Mouse (Mus musculus) lung, postnatal 0 days (tissue): ENCODE measurements around the gene Trp73. TPM values are rescaled to one million over a fixed set of nuclear protein-coding genes. Genes with fewer than 3 reads are reported as not detected.

Experiments
- ATAC-seq: fragments of 200-750 bp; cut with Nextera tagmentation; 2 replicates; pipeline ENCODE4 v1.8.0; 2017; ENCODE audit warnings: moderate library complexity
- DNase-seq: peaks from one replicate; pipeline ENCODE4 v3.0.0-alpha.2; 2016; ENCODE audit warnings: low spot score
- H3K27ac ChIP-seq: fragments of 300-500 bp; sonication (generic); 2 replicates; pipeline ENCODE4 v1.5.1; 2014; ENCODE audit warnings: antibody characterized with exemption, mild to moderate bottlenecking, low read length, mixed read lengths
- H3K27me3 ChIP-seq: fragments of 300-500 bp; sonication (generic); replicated peaks from 2 replicates; pipeline ENCODE4 v1.6.1; 2014; ENCODE audit warnings: low read length, mixed read lengths; ENCODE audit not compliant: insufficient read depth
- H3K36me3 ChIP-seq: fragments of 300-500 bp; sonication (generic); 2 replicates; pipeline ENCODE4 v1.6.1; 2014; ENCODE audit warnings: low read length, mixed read lengths; ENCODE audit not compliant: insufficient read depth
- H3K4me1 ChIP-seq: fragments of 300-500 bp; sonication (generic); 2 replicates; pipeline ENCODE4 v1.6.1; 2014; ENCODE audit warnings: antibody characterized with exemption, low read depth, low read length, mixed read lengths; ENCODE audit not compliant: insufficient read depth
- H3K4me2 ChIP-seq: fragments of 300-500 bp; sonication (generic); replicated peaks from 2 replicates; pipeline ENCODE4 v1.6.1; 2014; ENCODE audit warnings: low read depth, mild to moderate bottlenecking, low read length, moderate library complexity, mixed read lengths
- H3K4me3 ChIP-seq: fragments of 300-500 bp; sonication (generic); 2 replicates; pipeline ENCODE4 v1.5.1; 2014; ENCODE audit warnings: low read depth, low read length
- H3K9ac ChIP-seq: fragments of 300-500 bp; sonication (generic); replicated peaks from 2 replicates; pipeline ENCODE4 v1.6.1; 2014; ENCODE audit warnings: low read depth, mild to moderate bottlenecking
- H3K9me3 ChIP-seq: fragments of 300-500 bp; sonication (generic); 2 replicates; pipeline ENCODE4 v1.6.1; 2016; ENCODE audit warnings: low read length, mixed read lengths
- CTCF ChIP-seq: IDR thresholded peaks from 2 replicates; pipeline ENCODE4 v1.5.1; 2016; ENCODE audit warnings: antibody characterized with exemption, mild to moderate bottlenecking
- EP300 ChIP-seq: IDR thresholded peaks from 2 replicates; pipeline ENCODE4 v1.6.1; 2016; ENCODE audit warnings: antibody characterized with exemption, mild to moderate bottlenecking, control low read depth
- whole genome bisulfite sequencing: fragments of 180-500 bp; shearing (Covaris S2); extraction: QIAGEN DNeasy Blood & Tissue Kit; methylation state at CpG from one replicate; pipeline ENCODE4 v1.1.7; 2014; 5-methylcytosine and 5-hydroxymethylcytosine counted together
- polyA plus RNA-seq: library from polyadenylated mRNA; unstranded; fragments of >200 nt; fragmentation: Nextera tagmentation; extraction: Ambion mirVana; gene quantifications from 2 replicates; pipeline ENCODE4 v1.2.1, GENCODE M21; 2015

The Trp73 gene
- polyA plus RNA-seq, 1 experiment from 2014 or later: 1.8 TPM

- WGBS: 19% methylated on average over 6 of the region's 6 CpGs
- Histone ChIP-seq H3K9me3 (no peaks in the 10 kb centered on the region), H3K4me2 (no peak overlapping the region), H3K4me3 (no peak overlapping the region), H3K27me3 (no peaks in the 10 kb centered on the region; the same call in 1 of the 2 replicates), H3K9ac (no peak overlapping the region), H3K36me3 (no peaks in the 10 kb centered on the region), H3K4me1 (no peaks in the 10 kb centered on the region), H3K27ac (no peak overlapping the region)
- TF ChIP-seq EP300: no peak
- TF ChIP-seq CTCF: no peak
- DNase-seq (no peak), ATAC-seq (no peak)
Observed at GRCm38 (mm10) chr4:154096111-154096510, 43.9 kb downstream of the Trp73 start.

DNA sequence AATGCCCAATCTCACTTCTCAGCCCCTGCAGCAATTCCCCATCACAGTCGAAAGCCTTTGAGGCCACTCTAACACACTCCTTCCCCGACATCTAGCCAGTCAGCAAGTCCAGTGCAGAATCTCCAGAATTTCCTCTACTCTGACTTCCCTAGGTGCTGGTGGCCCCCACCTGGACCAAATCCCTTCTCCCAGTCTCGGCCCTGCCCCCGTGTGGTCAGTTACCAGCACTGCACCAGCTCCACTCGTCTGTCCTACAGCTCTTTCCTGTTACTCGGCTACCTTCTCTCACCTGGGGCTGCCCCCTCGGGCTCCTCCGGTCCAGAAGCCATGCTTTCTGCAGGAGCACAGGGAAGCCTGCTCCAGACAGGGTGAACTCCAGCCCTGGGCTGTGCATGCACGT is 46.8 kb downstream of the Trp73 start:
- Histone ChIP-seq H3K27ac (no peak overlapping the region), H3K4me2 (no peak overlapping the region), H3K9ac (no peak overlapping the region), H3K9me3 (no peaks in the 10 kb centered on the region), H3K27me3 (no peaks in the 10 kb centered on the region), H3K36me3 (no peaks in the 10 kb centered on the region), H3K4me3 (no peak overlapping the region), H3K4me1 (no peaks in the 10 kb centered on the region)
- TF ChIP-seq EP300 (no peak), CTCF (peak; percentile 65)
- 18% methylated on average over 9 of the region's 9 CpGs for WGBS
- ATAC-seq: no peak
- peak; percentile 40 for DNase-seq

DNA sequence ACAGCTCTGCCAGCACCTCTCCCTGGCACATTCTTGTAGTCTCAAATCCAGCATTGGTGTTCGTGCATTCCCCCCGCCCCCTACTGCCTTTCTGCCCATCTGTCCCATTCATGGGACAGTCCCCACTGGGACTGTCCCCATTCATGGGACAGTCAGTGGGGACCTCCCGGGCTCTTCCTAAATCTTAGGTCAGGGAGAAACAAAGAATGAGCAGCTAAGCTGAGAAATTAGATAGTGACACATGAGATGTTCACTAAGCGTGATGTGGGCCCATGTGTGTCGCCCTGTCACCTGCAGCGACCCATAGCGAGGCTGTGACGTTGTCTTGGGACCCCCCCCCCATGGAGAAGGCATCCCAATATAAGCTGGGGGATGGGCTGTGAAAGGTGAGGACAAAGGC is 48.7 kb downstream of the Trp73 start:
- no peak overlapping the region for H3K4me2 ChIP-seq
- H3K9ac ChIP-seq: no peak overlapping the region
- H3K27ac ChIP-seq: no peak overlapping the region
- H3K36me3 ChIP-seq: no peaks in the 10 kb centered on the region
- H3K27me3 ChIP-seq: no peaks in the 10 kb centered on the region
- DNase-seq: no peak
- 69% methylated on average over 8 of the region's 8 CpGs for WGBS
- no peak for ATAC-seq
- H3K4me3 ChIP-seq: no peak overlapping the region
- no peaks in the 10 kb centered on the region for H3K9me3 ChIP-seq
- TF ChIP-seq CTCF: no peak
- TF ChIP-seq EP300: no peak
- H3K4me1 ChIP-seq: no peaks in the 10 kb centered on the region

- H3K27me3 ChIP-seq: no peaks in the 10 kb centered on the region
- no peaks in the 10 kb centered on the region for H3K9me3 ChIP-seq
- no peak overlapping the region for H3K4me3 ChIP-seq
- no peak for ATAC-seq
- H3K36me3 ChIP-seq: no peaks in the 10 kb centered on the region
- DNase-seq: no peak
- no peak overlapping the region for H3K27ac ChIP-seq
- H3K4me2 ChIP-seq: no peak overlapping the region
- no peak for TF ChIP-seq EP300
- TF ChIP-seq CTCF: peak; percentile 34
- H3K9ac ChIP-seq: no peak overlapping the region
- no peaks in the 10 kb centered on the region for H3K4me1 ChIP-seq
- WGBS: 44% methylated on average over 5 of the region's 5 CpGs
Observed at GRCm38 (mm10) chr4:154089205-154089604, 50.8 kb downstream of the Trp73 start.

DNA sequence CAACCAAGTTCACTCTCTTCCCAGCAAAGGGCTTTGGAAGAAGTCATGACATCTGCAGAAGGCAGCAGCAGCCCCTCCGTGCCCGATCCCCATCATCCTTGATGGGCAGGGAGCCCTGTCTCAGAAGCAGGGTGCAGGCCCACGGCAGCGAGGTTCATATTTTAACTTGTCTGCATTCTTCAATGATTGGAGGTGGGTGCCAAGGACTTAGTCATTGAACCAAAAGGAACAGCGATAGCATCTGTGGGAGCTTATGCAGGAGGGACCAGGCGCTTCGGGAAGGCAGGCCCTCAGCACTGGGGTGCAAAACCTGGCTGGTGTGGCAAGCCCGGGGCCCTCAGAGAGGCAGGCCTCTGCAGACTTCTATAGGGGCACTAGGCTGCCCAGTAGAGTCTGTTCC is 53.6 kb downstream of the Trp73 start:
- WGBS: 84% methylated on average over 8 of the region's 8 CpGs
- no peak overlapping the region for H3K4me2 ChIP-seq
- H3K36me3 ChIP-seq: no peaks in the 10 kb centered on the region
- no peak for ATAC-seq
- H3K4me1 ChIP-seq: no peaks in the 10 kb centered on the region
- no peak for DNase-seq
- no peaks in the 10 kb centered on the region for H3K9me3 ChIP-seq
- H3K4me3 ChIP-seq: no peak overlapping the region
- H3K27me3 ChIP-seq: peaks cover 4% of the 10 kb centered on the region
- no peak overlapping the region for H3K9ac ChIP-seq
- H3K27ac ChIP-seq: no peak overlapping the region
- TF ChIP-seq CTCF (no peak), EP300 (no peak)

DNA sequence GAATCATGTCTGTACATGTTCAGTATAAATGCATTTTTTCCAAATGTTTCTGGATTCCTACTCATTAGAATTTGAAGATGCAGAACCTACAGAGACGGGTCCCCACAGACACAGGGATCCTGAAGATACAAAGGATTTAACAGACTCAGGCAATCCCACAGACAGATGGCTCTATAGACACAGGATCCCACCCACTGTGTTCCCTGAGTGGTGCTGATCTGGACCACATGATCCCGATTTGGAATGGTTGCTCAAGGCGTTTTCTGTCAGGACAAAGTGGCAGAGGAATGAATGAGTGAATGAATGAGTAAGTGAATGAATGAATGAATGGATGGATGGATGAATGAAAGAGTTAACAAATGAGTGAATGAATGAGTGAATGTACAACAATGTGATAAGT is 54.2 kb downstream of the Trp73 start:
- Histone ChIP-seq H3K9me3 (no peaks in the 10 kb centered on the region), H3K4me2 (no peak overlapping the region), H3K4me3 (no peak overlapping the region), H3K27me3 (peaks cover 10% of the 10 kb centered on the region), H3K36me3 (no peaks in the 10 kb centered on the region), H3K27ac (no peak overlapping the region), H3K4me1 (no peaks in the 10 kb centered on the region), H3K9ac (no peak overlapping the region)
- TF ChIP-seq CTCF (no peak), EP300 (no peak)
- WGBS: 73% methylated on average over 3 of the region's 3 CpGs
- no peak for ATAC-seq
- no peak for DNase-seq

GRCm38 (mm10) chr4:154081974-154082373 is 58.0 kb downstream of the Trp73 start:
- Histone ChIP-seq H3K27ac (no peak overlapping the region), H3K36me3 (no peaks in the 10 kb centered on the region), H3K4me3 (no peak overlapping the region), H3K27me3 (peaks cover 13% of the 10 kb centered on the region), H3K4me2 (no peak overlapping the region), H3K9me3 (no peaks in the 10 kb centered on the region), H3K4me1 (no peaks in the 10 kb centered on the region), H3K9ac (no peak overlapping the region)
- no peak for TF ChIP-seq EP300
- TF ChIP-seq CTCF: no peak
- DNase-seq (no peak), ATAC-seq (no peak)
- WGBS: 6% methylated on average over 1 of the region's 1 CpGs
